Mouse (Mus musculus): Measurements from ENCODE around the gene Lmf1.

Gene Lmf1

DNA sequence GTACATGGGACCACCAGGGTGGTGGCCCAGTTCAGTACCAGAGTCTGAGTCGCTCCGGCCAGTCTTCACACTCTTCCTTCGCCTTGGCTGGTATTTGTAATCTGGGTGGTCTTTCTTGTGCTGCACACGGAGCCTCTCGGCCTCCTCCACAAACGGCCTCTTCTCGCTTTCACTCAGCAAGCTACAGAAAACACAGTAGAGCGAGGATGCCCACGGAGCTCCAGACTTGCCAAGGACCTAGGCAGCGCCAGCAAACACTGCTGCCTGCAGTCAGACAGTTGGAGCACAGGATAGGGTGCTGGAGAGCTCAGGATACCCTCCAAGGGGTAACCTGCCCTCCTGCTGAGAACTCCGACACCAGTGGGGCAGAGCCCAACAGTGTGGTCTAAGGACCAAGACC is 10.0 kb upstream of the Lmf1 start:
- DNase-seq (ENCODE audit: low spot score), result no peak

DNA sequence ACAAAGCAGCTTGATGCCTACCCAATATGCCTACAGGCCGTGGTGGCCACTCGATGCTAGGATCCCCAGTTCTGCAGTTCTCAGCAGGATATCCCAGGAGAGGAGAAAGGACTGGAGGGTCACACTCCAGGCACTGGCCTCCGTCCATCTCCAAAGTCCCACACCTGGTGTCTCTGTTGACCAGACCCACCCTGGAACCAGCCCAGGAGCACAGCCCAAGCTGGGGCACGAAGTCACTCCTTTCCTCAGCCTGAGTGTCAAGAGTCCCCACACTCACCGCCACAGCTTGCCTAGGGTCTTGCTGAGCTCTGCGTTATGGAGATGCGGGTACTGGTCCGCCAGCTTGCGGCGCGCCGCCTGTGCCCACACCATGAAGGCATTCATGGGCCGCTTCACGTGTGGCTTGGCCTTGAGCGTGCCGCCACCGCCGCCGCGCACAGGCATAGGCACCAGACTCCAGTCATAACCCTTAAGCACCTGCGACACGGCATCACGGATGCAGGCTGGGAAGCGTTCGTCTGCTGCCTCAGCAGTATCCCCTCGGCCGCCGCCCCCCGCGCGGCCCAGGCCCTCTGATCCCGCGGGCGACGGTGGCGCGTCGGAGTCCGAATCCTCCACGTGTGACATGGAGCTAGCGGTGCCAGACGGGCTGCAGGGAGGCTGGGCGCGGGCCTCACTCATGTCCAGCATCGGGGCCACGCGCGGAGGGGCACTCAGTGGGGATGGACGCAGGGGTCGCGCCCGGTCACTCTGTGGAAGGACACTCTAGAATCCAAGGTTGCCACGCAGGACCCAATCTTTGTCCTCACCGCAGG is 8.8 kb upstream of the Lmf1 start:
- no peak for DNase-seq (ENCODE audit: low spot score)

DNA sequence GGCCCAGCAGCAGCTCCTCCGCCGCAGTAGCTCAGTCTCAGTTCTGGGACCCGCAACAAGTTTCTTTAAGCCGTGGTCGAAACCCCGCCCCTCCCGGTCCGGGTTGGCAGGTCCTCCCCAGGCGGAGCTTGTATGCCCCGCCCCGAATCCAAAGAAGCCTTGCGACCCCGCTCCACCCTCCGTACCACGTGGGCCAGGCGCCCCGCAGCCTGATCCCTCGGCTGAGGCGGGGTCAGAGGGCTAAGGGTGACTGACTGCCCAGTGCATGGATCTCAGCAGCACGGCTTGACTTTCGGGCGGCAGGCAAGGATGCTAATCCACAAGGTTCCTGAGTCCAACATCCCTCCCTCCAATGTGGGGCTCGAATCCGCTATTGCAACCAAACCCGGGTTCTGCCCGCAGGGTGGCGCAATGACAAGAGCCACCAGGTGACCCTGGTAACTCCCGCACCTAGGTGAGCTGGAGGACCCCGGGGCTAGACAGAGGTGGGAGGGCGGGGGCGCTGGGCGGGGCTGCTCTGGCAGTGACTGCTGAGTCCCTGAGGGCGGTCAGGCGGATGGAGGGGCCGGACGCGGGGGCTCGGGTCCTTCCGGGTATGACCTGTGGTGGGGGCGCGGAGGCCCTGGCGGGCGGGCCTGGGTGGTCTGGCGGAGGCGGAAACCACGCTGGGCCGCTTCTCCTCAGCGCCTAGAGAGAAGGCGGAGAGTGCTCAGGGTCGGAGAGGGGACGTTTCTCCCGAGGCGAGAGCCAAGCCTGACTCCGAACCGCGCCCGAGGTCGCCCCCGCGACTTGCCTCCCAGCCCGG is 8.0 kb upstream of the Lmf1 start, which contains the start of gene Sox8:
Gene Sox8, minus strand, starts transcription at position 39 of the 805 bp plus-strand sequence.
- no peak for DNase-seq (ENCODE audit: low spot score)

DNA sequence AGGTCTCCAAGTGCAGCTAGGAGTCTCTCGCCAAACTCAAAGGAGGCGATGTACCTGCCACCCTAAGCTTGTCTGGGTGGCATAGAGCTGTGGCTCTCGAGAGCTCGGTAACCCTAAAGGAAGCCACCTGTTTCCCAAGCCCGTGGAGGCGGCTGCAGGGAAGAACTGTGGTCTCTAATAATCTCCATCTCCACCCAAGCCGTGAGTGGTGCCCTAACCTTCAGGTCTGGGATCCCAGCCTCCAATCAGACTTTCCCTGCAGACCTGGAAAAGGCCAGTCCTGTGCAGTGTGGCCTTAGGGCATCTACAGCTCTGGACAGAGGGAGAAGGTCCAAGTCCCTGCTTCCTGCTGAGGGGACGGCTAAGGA is 7.4 kb upstream of the Lmf1 start:
- no peak for DNase-seq (ENCODE audit: low spot score)

DNA sequence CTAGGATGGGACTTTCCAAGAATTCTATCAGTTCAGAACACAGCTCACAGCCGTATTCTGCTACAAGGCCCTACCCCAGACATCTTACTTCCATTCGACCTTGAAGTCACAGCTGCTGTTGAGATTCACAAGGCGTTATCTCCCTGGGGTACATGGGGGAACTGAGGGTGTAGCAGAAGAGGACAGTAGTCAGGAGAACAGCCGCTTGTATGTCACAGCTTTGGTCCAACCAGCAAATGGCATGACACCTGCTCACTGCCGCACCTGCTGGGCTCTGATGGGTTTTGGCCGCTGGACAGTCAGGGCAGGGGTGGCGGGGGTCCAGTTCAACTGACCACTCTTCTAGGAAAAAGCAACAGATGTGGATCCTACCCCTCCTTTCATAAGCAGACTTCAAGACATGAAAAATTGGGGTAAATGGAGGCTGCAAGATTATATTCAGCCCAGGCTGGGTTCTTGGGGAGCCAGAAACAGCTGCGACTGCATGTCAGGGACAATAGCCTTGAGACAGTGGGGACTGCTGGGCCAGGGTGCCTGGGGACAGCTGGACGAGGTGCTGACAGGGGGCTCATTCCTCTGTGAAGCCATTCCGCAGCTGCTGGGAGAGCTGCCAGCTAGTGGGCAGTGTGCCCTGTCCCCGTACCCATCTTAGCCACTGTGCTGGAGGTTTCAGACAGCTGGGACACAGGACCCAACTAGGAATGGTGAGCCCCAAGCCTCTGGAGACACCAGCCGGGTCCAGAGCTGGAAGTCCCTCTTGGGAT is 3.5 kb upstream of the Lmf1 start:
- no peak for DNase-seq (ENCODE audit: low spot score)

DNA sequence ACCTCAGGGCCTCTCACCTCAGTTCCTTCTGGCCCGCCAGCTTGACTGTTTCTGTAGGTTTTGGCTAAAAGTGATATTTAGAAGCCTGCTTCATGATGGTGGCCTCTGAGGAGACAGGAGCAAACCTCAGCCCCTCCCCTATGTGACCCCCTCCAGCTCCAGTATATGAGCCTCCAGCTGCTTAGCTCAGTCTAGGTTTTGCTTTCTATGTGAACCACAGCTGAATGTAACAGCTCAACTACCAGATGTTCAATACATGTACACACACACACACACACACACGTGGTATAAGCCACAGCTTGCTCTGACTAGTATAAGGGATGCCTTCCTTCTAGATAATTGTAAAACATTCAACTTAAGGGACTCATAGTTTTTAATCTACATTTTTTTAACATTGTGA is 2.9 kb upstream of the Lmf1 start:
- no peak for DNase-seq (ENCODE audit: low spot score)

DNA sequence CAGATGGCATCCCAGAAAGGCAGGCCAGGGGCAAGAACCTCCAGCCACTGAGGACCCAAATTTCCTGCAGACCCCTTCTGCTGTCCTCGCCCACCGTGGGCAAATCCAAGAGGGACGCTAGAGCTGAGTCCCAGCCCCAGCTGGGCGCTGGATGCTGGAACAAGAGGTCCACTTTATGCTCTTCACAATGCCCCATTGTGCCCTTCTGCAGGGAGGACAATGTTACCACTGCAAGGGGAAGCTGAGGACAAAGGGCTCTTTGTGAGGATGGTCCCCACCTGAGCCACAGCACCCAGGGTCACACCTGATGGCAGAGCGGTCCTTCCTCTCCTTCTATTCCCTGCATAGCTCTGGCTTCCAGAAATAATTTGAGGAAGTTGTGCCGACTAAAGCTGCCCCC is 1.6 kb upstream of the Lmf1 start:
- DNase-seq (ENCODE audit: low spot score), result no peak

DNA sequence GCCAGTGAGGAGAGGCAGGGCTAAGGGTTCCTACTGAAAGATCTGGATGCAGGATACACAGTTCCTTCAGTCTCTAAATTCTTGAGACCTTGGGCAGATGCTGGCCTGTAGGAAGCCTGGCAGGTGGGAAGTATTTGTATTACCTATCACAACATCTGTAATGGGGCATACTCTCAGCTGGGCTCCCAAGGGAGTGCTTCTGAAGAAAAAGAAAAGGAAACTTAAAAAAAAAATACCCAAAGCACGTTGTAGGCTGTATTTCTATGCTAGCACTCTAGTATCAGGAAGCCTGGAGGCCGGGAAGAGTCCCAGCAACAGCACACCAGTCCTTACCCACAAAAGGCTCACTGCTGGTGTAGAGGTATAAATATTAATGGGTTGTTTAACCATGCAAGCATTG is 1.2 kb upstream of the Lmf1 start:
- DNase-seq (ENCODE audit: low spot score), result no peak

DNA sequence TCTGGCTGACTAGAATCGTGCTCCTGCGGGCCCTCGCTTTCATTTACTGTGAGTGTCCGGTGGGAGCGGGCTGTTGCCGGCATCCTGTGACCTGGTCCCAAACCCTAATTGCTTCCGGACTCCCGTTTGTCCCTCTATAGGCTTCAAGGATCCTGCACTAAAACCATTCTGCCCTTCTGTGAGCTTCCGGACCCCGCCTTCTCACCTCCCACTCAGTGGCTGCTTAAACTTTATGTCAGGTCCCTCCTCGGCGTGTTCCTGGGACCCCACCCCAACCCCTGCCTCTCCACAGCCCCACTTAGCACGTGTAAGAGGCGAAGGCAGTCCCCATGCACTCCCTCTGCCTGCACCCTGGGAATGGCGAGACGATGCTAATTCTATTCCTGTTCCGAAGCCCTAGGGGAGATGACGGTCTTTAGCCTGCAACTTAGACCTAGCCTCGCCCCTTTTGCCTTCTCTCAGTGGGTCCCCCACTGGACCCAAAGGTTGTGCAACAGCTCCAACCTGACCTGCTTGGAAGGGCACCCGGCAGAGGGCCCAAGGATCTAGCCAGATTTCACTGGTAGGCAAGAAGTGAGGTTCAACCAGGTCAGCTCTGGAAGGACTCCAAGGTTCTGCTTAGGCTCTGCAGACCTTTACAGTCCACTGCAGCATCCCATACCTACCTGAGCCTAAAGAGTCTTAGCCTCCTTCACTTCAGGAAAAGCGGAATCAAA is 605 bp downstream of the Lmf1 start:
- no peak for DNase-seq (ENCODE audit: low spot score)

DNA sequence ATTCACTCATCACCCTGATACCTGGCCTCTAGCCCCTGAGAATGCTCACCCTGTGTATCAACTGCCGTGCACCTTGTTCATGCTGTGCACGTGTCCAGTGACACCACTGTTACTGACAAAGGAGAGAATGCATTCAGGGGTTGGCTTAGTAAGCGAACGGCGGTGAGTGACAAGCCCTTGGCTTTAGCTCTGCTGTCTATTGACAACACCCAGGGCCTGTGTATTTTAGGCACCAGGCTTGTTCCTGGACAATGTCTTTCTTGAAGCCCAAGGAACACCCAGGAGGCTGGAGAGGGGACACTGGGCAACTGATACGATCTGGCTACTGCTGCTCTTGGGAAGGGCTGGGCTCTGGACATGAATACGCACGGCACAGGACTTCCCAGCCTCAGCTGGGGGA is 3.2 kb downstream of the Lmf1 start:
- no peak for DNase-seq (ENCODE audit: low spot score)

DNA sequence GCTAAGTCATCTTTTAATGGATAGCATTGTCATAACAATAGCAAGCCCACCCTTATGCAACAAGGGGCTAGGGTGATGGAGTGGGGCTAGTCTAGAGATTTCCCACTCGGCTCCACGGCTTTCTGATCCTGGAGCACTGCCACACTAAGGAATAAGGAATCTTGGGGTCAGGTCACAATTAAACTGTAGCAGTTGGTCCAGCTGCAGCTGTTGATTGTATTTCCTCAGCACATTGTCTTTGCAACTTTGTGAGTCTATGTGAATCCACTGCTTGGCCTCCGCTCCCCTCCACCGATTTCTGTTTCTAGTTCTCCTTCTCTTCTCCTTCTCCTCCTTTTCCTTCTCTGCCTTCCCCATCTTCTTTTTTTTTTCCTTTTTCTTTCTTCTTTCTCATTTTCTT is 4.2 kb downstream of the Lmf1 start:
- DNase-seq (ENCODE audit: low spot score), result no peak

DNA sequence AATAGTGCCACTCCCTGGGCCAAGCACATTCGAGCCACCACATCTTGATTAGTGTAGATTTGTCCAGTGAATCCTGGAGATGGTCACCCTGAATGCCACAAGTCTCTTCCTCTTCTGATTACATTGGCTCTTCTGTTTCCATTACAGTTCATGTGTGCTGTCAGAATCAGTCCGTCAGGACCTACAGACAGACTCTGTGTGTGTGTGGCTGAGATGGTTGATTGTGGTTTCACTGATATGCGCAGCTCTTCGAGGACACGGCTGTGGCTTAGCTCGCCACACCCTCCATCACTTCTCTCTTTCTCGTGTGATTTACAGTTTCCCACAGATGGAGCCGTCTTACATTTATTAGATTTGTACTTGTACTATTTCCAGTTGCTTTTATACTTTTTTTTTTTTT is 5.0 kb downstream of the Lmf1 start:
- DNase-seq (ENCODE audit: low spot score), result no peak

DNA sequence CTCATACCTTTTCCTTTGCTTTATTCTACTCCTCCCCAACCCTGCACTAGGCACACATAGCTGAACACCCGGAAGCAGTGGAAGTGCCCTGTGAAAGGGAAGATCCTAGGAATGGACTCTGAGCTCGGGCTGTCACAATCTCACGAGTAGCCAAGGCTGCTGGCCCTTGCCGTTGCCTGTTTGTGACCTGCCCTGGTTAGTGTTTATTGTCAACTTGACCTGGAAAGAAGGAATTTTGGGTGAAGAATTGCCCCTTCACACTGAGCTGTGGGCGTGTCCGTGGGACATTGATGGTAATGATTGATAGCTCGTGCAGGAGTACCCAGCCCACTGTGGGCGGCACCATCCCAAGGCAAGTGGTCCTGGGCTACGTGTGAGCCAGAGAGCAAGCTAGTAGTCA is 5.8 kb downstream of the Lmf1 start:
- no peak for DNase-seq (ENCODE audit: low spot score)

DNA sequence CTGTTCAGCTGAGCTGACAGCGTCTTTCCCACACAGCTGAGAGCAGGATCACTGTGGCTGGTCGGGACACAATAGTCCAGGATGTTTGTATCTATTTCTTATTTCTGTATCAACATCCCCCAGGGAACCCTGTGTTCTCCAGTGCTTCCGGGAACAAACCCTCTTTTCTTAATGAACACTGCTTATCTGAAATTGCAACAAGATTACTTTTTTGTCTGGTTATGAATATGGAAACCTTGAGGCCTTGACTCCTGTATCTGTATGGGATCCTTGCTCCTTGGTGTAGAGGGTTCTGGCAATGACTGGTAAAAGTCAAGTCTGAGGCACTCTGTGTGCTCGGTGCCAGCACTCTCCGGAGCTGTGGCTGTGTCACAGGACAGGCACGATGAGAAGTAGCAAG is 11.2 kb downstream of the Lmf1 start:
- no peak for DNase-seq (ENCODE audit: low spot score)

DNA sequence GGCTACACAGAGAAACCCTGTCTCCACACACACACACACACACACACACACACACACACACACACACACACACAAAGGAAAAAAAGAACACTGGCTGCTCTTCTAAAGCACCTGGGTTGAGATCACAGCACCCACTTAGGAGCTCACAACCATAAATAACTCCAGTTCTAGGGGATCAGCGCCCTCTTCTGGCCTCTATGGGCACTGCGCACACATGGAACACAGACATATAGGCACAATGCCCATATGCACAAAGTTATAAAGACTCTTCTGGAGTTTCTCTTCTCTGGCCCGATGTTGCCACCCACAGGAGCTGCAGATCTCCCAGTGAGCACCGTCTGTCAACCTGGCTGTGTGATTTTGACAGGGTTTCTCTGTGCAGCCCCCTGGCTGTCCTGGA is 12.1 kb downstream of the Lmf1 start:
- no peak for DNase-seq (ENCODE audit: low spot score)

DNA sequence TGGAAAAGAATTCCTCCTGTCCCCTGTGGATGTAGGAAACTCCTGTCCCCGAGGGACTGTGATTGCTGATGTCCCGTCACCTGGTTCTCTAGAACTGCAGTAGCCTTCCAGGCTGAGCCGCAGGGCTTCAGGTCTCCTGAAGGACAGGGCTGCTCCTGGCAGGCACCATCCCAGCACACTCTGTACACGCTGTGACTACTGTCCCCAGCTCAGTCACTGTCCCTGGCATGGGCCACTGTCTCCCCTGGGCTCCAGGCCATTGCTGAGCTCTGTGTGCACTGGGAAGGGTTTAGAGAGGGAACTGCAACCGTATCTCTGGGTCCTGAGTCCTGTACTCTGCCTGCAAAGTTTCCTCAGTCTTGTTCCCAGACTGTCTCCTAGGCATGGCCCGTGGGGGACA is 13.5 kb downstream of the Lmf1 start:
- no peak for DNase-seq (ENCODE audit: low spot score)

DNA sequence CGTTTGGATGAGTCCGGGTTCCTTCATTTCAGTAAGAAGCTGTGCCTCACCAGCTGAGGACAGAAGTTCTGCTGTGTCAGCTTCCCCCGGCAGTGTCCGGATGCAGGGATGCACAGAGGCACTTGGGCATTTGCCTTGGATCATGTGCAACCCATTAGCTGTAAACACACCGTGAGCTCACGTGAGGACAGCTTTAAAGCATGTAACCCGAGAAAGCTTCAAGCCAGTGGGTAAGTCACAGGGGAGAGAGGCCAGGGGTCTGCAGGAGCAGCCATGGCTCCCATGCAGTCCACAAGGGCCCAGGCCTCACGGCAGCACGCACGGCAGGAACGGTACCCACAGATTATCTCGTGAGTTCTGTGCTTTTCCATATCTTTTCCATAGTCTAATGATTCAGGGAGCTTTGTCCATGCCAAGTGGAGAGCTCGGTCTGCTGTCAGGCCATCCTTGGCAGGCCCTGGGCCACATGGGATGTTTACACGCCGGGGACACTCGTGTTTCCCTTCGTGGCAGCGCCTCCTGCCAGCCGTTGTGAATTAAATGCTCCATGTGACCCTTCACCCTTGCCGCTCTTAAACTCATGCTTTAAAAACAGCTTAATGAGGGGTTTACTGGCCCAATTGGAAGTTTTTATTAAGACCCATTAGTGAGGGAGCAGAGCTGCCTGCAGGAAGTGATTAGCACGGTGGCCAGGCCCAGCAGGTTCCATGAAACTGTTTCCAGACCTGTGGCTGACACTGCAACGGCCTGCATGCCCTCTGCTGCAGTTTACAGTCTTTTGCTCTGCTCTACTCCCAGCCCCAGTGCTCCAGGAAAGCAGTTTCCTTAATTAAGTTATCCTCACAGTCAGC is 14.8 kb downstream of the Lmf1 start:
- DNase-seq (ENCODE audit: low spot score), result no peak

DNA sequence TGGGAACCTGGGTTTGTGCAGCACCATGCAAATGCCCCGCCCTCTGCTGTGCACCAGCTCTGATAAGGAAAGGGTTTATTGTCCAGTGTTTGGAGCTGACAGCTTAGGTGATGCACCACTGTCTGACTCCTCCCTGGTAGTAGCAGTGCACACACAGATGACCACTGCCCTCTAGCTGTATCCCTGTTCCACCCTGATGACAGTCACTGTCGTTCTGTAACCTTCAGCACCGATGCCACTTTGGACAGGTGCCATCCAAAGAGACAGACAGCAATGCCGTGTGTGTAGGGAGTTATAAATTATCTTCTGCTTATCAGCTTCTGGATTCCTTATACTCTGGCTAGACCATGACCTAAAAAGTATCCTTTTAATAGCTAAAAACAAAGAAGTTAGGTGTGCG is 16.6 kb downstream of the Lmf1 start:
- DNase-seq (ENCODE audit: low spot score), result no peak

DNA sequence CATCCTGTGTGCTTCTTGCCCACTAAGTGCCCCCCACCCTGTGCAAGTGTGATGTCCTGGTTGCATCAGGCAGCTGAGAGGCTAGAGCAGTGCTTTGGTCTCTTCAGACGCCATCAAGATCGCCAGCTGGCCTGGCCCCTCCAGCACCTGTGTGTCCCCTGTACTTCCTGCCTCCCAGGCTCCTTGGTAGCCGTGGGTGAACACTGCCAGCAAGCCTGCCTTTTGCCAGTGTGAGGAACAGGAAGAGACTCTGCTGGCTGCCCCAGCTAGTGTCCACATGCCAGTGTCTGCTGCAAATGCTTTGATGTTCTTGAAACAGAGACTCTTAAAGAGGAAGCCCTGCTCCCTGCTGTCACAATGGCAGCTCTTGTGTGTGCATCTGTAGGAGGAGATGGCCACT is 18.7 kb downstream of the Lmf1 start:
- no peak for DNase-seq (ENCODE audit: low spot score)

DNA sequence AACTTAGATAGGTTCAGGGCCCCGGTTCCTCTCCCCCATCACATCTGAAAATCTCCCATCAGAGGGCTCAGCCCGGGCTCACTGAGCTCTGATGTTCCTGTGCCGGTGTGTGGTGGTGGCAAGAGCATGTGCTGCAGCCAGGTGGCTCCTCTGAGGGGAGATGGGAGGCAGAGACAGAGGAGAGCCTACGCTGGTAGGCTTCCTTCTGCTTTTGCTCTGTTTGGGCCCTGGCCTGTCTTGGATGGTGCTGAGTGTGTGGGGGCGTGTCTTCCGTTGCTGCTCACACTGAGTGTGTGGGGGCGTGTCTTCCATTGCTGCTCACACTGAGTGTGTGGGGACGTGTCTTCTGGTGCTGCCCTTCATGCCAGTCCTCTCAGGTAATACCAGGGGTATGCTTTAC is 23.5 kb downstream of the Lmf1 start:
- DNase-seq (ENCODE audit: low spot score), result no peak

DNA sequence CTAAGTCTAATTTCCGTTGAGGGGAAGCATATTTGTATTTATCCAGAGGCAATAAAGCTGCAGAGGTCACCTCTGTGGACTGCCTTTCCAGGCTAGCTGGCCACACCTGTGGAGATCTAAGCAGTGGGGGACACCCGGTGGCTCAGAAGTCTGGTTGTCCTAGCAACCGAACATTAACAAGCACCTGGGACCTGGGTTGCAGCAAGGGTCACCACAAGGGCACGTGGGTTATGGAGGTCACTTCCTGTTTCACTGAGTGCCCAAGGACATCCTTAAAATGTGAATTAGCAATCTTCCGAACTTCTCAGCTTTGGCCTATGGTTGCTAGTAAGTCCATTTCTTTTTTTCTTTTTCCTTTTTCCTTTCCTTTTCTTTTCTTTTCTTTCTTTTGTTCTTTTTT is 25.3 kb downstream of the Lmf1 start:
- no peak for DNase-seq (ENCODE audit: low spot score)
